Mouse (Mus musculus) cerebellum, adult 2 months (tissue): ENCODE data around the gene Pnpo. TPM values are rescaled to one million over a fixed set of nuclear protein-coding genes. Genes with fewer than 3 reads are reported as not detected.

Experiments
- DNase-seq, 2 experiments: peaks; one replicate each; pipeline ENCODE4 v3.0.0; 2021
- H3K27ac ChIP-seq: fragments of 200-500 bp; 2 replicates; pipeline ENCODE4 v1.5.1; 2012; ENCODE audit warnings: low read length, control low read depth, inconsistent platforms; ENCODE audit not compliant: insufficient read depth
- H3K27me3 ChIP-seq: fragments of 200-500 bp; 2 replicates; pipeline ENCODE4 v1.6.1; 2012; ENCODE audit warnings: inconsistent platforms, mild to moderate bottlenecking, low read length, moderate library complexity; ENCODE audit not compliant: control insufficient read depth, insufficient read depth
- H3K4me1 ChIP-seq: fragments of 200-500 bp; 2 replicates; pipeline ENCODE4 v1.6.1; 2011; ENCODE audit warnings: low read length; ENCODE audit not compliant: control insufficient read depth, insufficient read depth
- H3K4me3 ChIP-seq: fragments of 200-500 bp; replicated peaks from 2 replicates; pipeline ENCODE3; 2011; ENCODE audit warnings: mild to moderate bottlenecking, low read depth, low read length, control low read depth; ENCODE audit not compliant: insufficient read depth
- CTCF ChIP-seq: fragments of 200-500 bp; IDR thresholded peaks from 2 replicates; pipeline ENCODE4 v1.5.1; 2011; ENCODE audit warnings: low read depth, mild to moderate bottlenecking, control low read depth, low read length, moderate library complexity, borderline replicate concordance; ENCODE audit not compliant: insufficient read depth
- POLR2A ChIP-seq: fragments of 200-500 bp; IDR thresholded peaks from 2 replicates; pipeline ENCODE4 v1.6.1; 2011; ENCODE audit warnings: low read length, control low read depth, borderline replicate concordance; ENCODE audit not compliant: insufficient read depth
- WGBS: fragments of 180-500 bp; shearing (Covaris S2); methylation state at CpG from one replicate; pipeline ENCODE4 v1.1.7; 2018; 5-methylcytosine and 5-hydroxymethylcytosine counted together
- polyA plus RNA-seq: library from polyadenylated mRNA; depleted of rRNA; stranded (reverse); fragments of >200 nt; gene quantifications from 2 replicates; pipeline ENCODE4 v1.2.3, GENCODE M21; 2012

Gene Pnpo
- polyA plus RNA-seq, 1 experiment: 59.5 TPM

- Histone ChIP-seq H3K4me3 (no peak overlapping the region), H3K27me3 (no peaks in the 10 kb centered on the region), H3K4me1 (no peaks in the 10 kb centered on the region), H3K27ac (no peak overlapping the region)
- DNase-seq: no peak
- TF ChIP-seq POLR2A (no peak), CTCF (no peak)
- WGBS: 53% methylated on average over 8 of the region's 8 CpGs
Measured at GRCm38 (mm10) chr11:96931327-96932062, 12.3 kb downstream of the Pnpo start.

- no peaks in the 10 kb centered on the region for H3K27me3 ChIP-seq
- no peak for TF ChIP-seq POLR2A
- TF ChIP-seq CTCF: no peak
- DNase-seq: no peak
- no peak overlapping the region for H3K4me3 ChIP-seq
- H3K4me1 ChIP-seq: no peaks in the 10 kb centered on the region
- H3K27ac ChIP-seq: no peak overlapping the region
- WGBS: 65% methylated on average over 9 of the region's 9 CpGs
Measured at GRCm38 (mm10) chr11:96929766-96930331, 13.9 kb downstream of the Pnpo start.

GRCm38 (mm10) chr11:96929096-96929765, 14.6 kb downstream of the Pnpo start:
- Histone ChIP-seq H3K27me3 (no peaks in the 10 kb centered on the region), H3K4me1 (no peaks in the 10 kb centered on the region), H3K4me3 (no peak overlapping the region), H3K27ac (no peak overlapping the region)
- WGBS: 17% methylated on average over 13 of the region's 13 CpGs
- DNase-seq: no peak
- TF ChIP-seq POLR2A (no peak), CTCF (no peak)

- TF ChIP-seq POLR2A (no peak), CTCF (no peak)
- Histone ChIP-seq H3K4me1 (no peaks in the 10 kb centered on the region), H3K27me3 (no peaks in the 10 kb centered on the region), H3K4me3 (no peak overlapping the region), H3K27ac (no peak overlapping the region)
- DNase-seq: no peak
- 5% methylated on average over 5 of the region's 5 CpGs for WGBS
Measured at GRCm38 (mm10) chr11:96928691-96929090, 15.1 kb downstream of the Pnpo start.

- DNase-seq: no peak
Measured at GRCm38 (mm10) chr11:96928088-96928487, 15.7 kb downstream of the Pnpo start, which contains the start of gene Prr15l. Gene Prr15l (plus strand): TSS chr11:96928104.

GRCm38 (mm10) chr11:96926587-96926986, 17.2 kb downstream of the Pnpo start:
- WGBS: 84% methylated on average over 5 of the region's 5 CpGs
- H3K4me3 ChIP-seq: no peak overlapping the region
- H3K27me3 ChIP-seq: no peaks in the 10 kb centered on the region
- no peak overlapping the region for H3K27ac ChIP-seq
- no peak for DNase-seq
- H3K4me1 ChIP-seq: no peaks in the 10 kb centered on the region
- no peak for TF ChIP-seq POLR2A

More at GRCm38 (mm10) chr11:96928088-96928487, 15.7 kb downstream of the Pnpo start, which contains the start of gene Prr15l:
- WGBS: 74% methylated on average over 2 of the region's 2 CpGs
- Histone ChIP-seq H3K4me3 (no peak within 1 kb of the TSS), H3K27ac (no peak within 1 kb of the TSS), H3K27me3 (no peaks in the 10 kb centered on the region), H3K4me1 (no peaks in the 10 kb centered on the region)
- TF ChIP-seq POLR2A (no peak), CTCF (no peak)

- H3K27ac ChIP-seq: no peak overlapping the region
- H3K4me1 ChIP-seq: no peaks in the 10 kb centered on the region
- no peaks in the 10 kb centered on the region for H3K27me3 ChIP-seq
- DNase-seq: no peak
- H3K4me3 ChIP-seq: no peak overlapping the region
- TF ChIP-seq POLR2A (no peak), CTCF (no peak)
- 88% methylated on average over 12 of the region's 12 CpGs for whole genome bisulfite sequencing
Measured at GRCm38 (mm10) chr11:96925469-96926148, 18.2 kb downstream of the Pnpo start.

GRCm38 (mm10) chr11:96924861-96925260, 18.9 kb downstream of the Pnpo start:
- Histone ChIP-seq H3K27me3 (no peaks in the 10 kb centered on the region), H3K27ac (no peak overlapping the region), H3K4me1 (no peaks in the 10 kb centered on the region), H3K4me3 (no peak overlapping the region)
- DNase-seq: no peak
- 61% methylated on average over 11 of the region's 11 CpGs for WGBS
- no peak for TF ChIP-seq POLR2A
- no peak for TF ChIP-seq CTCF
